ENCODE assay signal across 9 mouse cellular contexts in genomic region chrX:8314905-8315304, GRCm38 (mm10). TPM values are rescaled to one million over a fixed set of nuclear protein-coding genes. Genes with fewer than 3 reads are reported as not detected.
DNase-seq lines count a peak whose midpoint lies in the region; TF ChIP-seq lines count a peak whose summit lies in the region.
"Not testable (repeated sequence)": the region's sequence is repeated elsewhere in the genome, so short reads cannot be mapped to it uniquely, and the experiment has no call there.
"Had no signal": no experiment of that assay in that cellular context is flagged by ENCODE, and none has a peak within 500 bp of the region (broad histone marks: within the 10 kb centered on the region; RNA-seq: fewer than 3 reads in every experiment).

No protein-coding gene starts in this region.

- 7% methylated on average over 7 of the region's 7 CpGs for WGBS in kidney, adult 2 months

- intact Hi-C loops in left cerebral cortex, postnatal 4 days (cut with DNase I): loop anchor here (5.0 kb wide), 1 partner anchor 42 kb away; no protein-coding TSS in a partner anchor

- H3K4me1 ChIP-seq in kidney, adult 2 months (ENCODE audit: control insufficient read depth, insufficient read depth, low read length): not testable (repeated sequence)

- TF ChIP-seq POLR2A in kidney, adult 2 months (IDR thresholded peaks at IDR 0.05; ENCODE audit: low read depth, low read length): not testable (repeated sequence)

- not testable (repeated sequence) for H3K4me3 ChIP-seq in kidney, adult 2 months (ENCODE audit: insufficient read depth, low read depth, low read length)

- peak; percentile 50 for TF ChIP-seq CTCF in kidney, adult 2 months (conservative IDR thresholded peaks at IDR 0.05; ENCODE audit: insufficient read depth, insufficient read length, low read depth, low read length)

- not testable (repeated sequence) for H3K36me3 ChIP-seq in kidney, adult 2 months (ENCODE audit: control insufficient read depth, insufficient read depth, low read length)

- peak; percentile 55 for DNase-seq in NIH3T3 (ENCODE audit: low read depth)
- DNase-seq in cerebellum, adult 18-20 months: peak; percentile 3 to 45
- peak; percentile 1 to 5 for DNase-seq in frontal cortex, postnatal 25 days (ENCODE audit: low spot score in 2 of 2)
- peak; percentile 55 for DNase-seq in kidney, adult 2 months
- peak; percentile 3 for DNase-seq in left cerebral cortex, postnatal 4 days
- peak; percentile 66 for DNase-seq in naive thymus-derived CD4-positive, alpha-beta T cell, adult 2 months (ENCODE audit: low read depth)
- DNase-seq in spleen, postnatal 4 days (ENCODE audit: low spot score in 2 of 2): peak; percentile 68 to 87

- not testable (repeated sequence) for H3K27ac ChIP-seq in kidney, adult 2 months (ENCODE audit: insufficient read depth, low read depth, low read length)

- H3K27me3 ChIP-seq in kidney, adult 2 months (replicated peaks; ENCODE audit: control insufficient read depth, insufficient read depth, low read length): not testable (repeated sequence)

RNA-seq across cellular contexts. Expression of gene Ssxb10, which starts 12.3 kb away (rescaled TPM):
- polyA plus RNA-seq in kidney, adult 2 months (2012; rRNA removed): not detected in 2 replicates
- total RNA-seq in left cerebral cortex, postnatal 4 days (2021): not detected
- total RNA-seq: left cerebral cortex, postnatal 25 days had no signal
- polyA plus RNA-seq: heart, embryonic 13.5 days had no signal

RNA-seq across cellular contexts. Expression of gene Slc38a5, which starts 44.0 kb away (rescaled TPM):
- polyA plus RNA-seq in kidney, adult 2 months (2012; rRNA removed): not detected in 2 replicates
- total RNA-seq in left cerebral cortex, postnatal 4 days (2021): 10 to 100 TPM; 31.4 to 34.9 TPM

RNA-seq across cellular contexts. Expression of gene Ssxb9, which starts 51.9 kb away (rescaled TPM):
- not detected in 2 replicates for polyA plus RNA-seq in kidney, adult 2 months (2012; rRNA removed)
- total RNA-seq in left cerebral cortex, postnatal 4 days (2021): not detected
- total RNA-seq: left cerebral cortex, postnatal 25 days had no signal
- polyA plus RNA-seq: heart, embryonic 13.5 days had no signal

Comparison
In these comparisons a context has a peak if more than half of its experiments do, and no peak if none do; other contexts are left out.
1. DNase-seq: peak in every context shown above with its lines; median percentile 78 in spleen, postnatal 4 days; 66 in naive thymus-derived CD4-positive, alpha-beta T cell, adult 2 months; 55 in NIH3T3; 55 in kidney, adult 2 months; 24 in cerebellum, adult 18-20 months; 3 in frontal cortex, postnatal 25 days; 3 in left cerebral cortex, postnatal 4 days.